Mouse (Mus musculus): Measurements from ENCODE around the gene Dlg3. TPM values are rescaled to one million over a fixed set of nuclear protein-coding genes. Genes with fewer than 3 reads are reported as not detected.
A peak's percentile ranks its signal among the peaks of the same experiment; 100 is the strongest.

Dlg3 gene
- 8.1 and 13.8 TPM in 2 replicates for polyA plus RNA-seq (2014; fragmentation: Nextera tagmentation; extraction: Ambion mirVana)

DNA sequence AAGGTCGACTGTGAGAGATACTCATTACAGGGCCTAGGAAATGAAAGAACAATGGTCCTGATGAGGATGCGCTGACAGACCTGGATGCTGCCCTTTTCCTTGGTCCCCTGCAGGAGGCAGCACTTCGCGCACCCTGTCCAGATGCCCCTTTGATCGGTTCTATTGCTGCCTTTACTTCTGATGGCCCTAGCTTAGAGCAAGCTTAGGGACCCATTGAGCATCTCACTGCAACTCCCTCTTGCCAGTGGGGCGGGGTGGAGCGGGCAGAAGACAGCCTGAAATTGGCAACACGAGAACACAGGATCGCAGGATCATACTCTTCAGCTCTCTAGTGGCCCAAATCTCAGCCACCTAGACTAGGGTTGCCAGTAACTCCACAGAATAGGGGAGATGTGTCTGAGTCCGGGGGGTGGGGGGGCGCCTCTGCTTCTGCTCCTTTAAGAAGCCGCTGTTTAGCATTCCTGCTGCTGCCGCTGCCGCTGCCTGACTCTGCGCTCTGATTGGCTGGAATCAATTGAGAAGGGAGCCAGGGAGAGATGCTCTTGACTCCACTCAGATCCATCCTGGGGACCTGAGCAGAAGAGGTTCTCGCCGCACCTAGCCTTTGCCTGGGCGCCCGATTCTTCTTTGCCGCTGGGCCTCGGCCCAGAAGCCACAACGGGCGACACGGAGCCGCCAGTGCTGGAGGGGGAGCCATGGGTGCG lies at the start of gene Dlg3:
Dlg3 (plus strand) TSS at position 542 of the 704 bp plus-strand sequence.
- Histone ChIP-seq H3K4me1 (replicated peaks; ENCODE audit: control insufficient read depth, insufficient read depth, low read length) (no peaks in the 10 kb centered on the region), H3K9me3 (ENCODE audit: control insufficient read depth, low read length) (no peaks in the 10 kb centered on the region), H3K36me3 (ENCODE audit: control insufficient read depth, insufficient read depth, low read length) (no peaks in the 10 kb centered on the region), H3K27ac (ENCODE audit: low read depth, low read length) (peak within 1 kb of the TSS; percentile 54; the same call in 1 of the 2 replicates), H3K4me2 (replicated peaks; ENCODE audit: low read depth, low read length) (peak within 1 kb of the TSS; percentile 72), H3K4me3 (ENCODE audit: low read depth, low read length) (peak within 1 kb of the TSS; percentile 51), H3K9ac (ENCODE audit: low read depth, low read length) (peak within 1 kb of the TSS; percentile 55), H3K27me3 (ENCODE audit: control insufficient read depth, insufficient read depth, low read length) (no peaks in the 10 kb centered on the region)
- 13% methylated on average over 25 of the region's 26 CpGs for WGBS
- peak; percentile 93 for ATAC-seq (ENCODE audit: low FRiP score)
- DNase-seq (ENCODE audit: low spot score), result peak; percentile 71

DNA sequence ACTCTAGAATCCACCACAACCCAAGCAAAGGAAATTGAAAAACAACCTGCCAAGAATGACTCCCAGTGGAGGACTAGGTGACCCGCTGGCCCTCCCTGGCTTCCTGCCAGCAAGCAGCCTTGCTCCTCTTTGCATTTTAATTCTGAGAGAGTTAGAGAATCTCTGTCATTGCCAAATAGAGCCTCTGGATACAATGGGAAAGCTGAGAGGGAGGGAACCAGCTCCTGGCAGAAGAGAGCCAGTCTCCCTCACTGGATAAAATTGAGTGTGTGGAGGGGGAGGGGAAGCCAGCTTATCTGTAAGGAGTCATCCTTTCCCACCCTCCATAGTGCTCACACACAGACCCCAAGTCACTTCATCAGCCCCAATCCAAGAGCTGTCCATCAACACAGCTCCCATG lies 38.6 kb upstream of the Dlg3 start:
- Histone ChIP-seq H3K27me3 (ENCODE audit: control insufficient read depth, insufficient read depth, low read length) (no peaks in the 10 kb centered on the region), H3K4me1 (replicated peaks; ENCODE audit: control insufficient read depth, insufficient read depth, low read length) (no peaks in the 10 kb centered on the region; the same call in 1 of the 2 replicates), H3K36me3 (ENCODE audit: control insufficient read depth, insufficient read depth, low read length) (no peaks in the 10 kb centered on the region), H3K4me3 (ENCODE audit: low read depth, low read length) (no peak overlapping the region), H3K9ac (ENCODE audit: low read depth, low read length) (no peak overlapping the region), H3K27ac (ENCODE audit: low read depth, low read length) (peak overlapping the region; percentile 65; the same call in 1 of the 2 replicates), H3K9me3 (ENCODE audit: control insufficient read depth, low read length) (no peaks in the 10 kb centered on the region), H3K4me2 (replicated peaks; ENCODE audit: low read depth, low read length) (no peak overlapping the region)
- ATAC-seq (ENCODE audit: low FRiP score) (peak; percentile 66), DNase-seq (ENCODE audit: low spot score) (peak; percentile 51)
- WGBS, result 42% methylated on average over 1 of the region's 1 CpGs

DNA sequence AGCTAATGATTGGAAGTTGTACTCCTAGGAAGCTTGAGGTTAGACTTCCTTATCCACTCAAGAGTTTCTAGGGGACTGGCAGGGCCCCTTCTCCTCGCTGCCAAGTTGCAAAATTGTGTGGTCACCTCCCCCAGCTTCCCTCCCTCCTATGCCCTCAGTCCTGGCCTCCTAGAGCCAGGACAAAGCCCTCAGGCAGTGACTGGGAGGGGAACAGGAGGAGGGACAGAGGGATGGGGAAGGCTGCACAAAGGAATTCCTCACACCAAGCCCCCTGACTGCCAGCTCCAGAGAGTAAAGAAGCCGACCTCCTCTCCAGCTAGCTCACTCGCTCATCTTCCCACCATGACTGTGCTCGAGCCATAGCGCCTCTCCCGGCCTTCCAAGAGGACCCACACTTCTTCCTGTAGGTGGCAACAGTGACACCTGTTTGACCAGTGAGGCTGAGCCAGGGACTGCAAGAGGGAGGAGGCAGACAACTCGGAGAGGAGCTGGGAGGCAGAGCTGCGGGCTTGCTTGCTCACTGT lies 37.8 kb upstream of the Dlg3 start, which contains the start of gene Gdpd2:
Gdpd2 (plus strand) TSS at position 209 of the 524 bp plus-strand sequence.
- Histone ChIP-seq H3K4me2 (replicated peaks; ENCODE audit: low read depth, low read length) (peak within 1 kb of the TSS; percentile 46), H3K4me1 (replicated peaks; ENCODE audit: control insufficient read depth, insufficient read depth, low read length) (no peaks in the 10 kb centered on the region; the same call in 1 of the 2 replicates), H3K9ac (ENCODE audit: low read depth, low read length) (peak within 1 kb of the TSS; percentile 40), H3K27me3 (ENCODE audit: control insufficient read depth, insufficient read depth, low read length) (no peaks in the 10 kb centered on the region; the same call in 1 of the 2 replicates), H3K27ac (ENCODE audit: low read depth, low read length) (peak within 1 kb of the TSS; percentile 65), H3K4me3 (ENCODE audit: low read depth, low read length) (peak within 1 kb of the TSS; percentile 27), H3K36me3 (ENCODE audit: control insufficient read depth, insufficient read depth, low read length) (no peaks in the 10 kb centered on the region), H3K9me3 (ENCODE audit: control insufficient read depth, low read length) (no peaks in the 10 kb centered on the region)
- DNase-seq (ENCODE audit: low spot score) (peak; percentile 49), ATAC-seq (ENCODE audit: low FRiP score) (peak; percentile 82)
- WGBS, result 12% methylated on average over 8 of the region's 8 CpGs

DNA sequence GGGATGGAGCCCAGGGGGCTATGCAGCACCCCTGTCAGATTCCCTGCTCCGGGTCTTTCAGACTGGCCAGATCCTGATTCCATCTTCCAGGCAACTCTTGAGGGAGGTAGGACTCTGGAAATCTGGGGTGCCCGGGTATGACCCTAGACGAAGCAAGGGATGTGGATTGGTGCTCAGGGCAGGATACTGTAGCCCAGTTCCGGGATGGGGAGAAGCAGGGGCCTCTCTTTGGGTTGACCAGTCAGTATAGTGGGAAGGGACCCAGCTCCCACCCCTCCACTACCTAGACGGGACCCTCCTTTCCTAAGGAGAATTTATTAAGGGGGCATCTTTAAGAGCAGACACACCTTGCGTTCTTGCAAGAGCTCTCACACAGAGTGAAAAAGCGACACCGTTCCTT lies 37.3 kb upstream of the Dlg3 start:
- ATAC-seq (ENCODE audit: low FRiP score) (no peak; the same call in 1 of the 2 replicates), DNase-seq (ENCODE audit: low spot score) (no peak)
- Histone ChIP-seq H3K27me3 (ENCODE audit: control insufficient read depth, insufficient read depth, low read length) (no peaks in the 10 kb centered on the region; the same call in 1 of the 2 replicates), H3K9me3 (ENCODE audit: control insufficient read depth, low read length) (no peaks in the 10 kb centered on the region), H3K9ac (ENCODE audit: low read depth, low read length) (peak overlapping the region; percentile 40), H3K4me1 (replicated peaks; ENCODE audit: control insufficient read depth, insufficient read depth, low read length) (no peaks in the 10 kb centered on the region; the same call in 1 of the 2 replicates), H3K4me3 (ENCODE audit: low read depth, low read length) (peak overlapping the region; percentile 27), H3K36me3 (ENCODE audit: control insufficient read depth, insufficient read depth, low read length) (no peaks in the 10 kb centered on the region), H3K4me2 (replicated peaks; ENCODE audit: low read depth, low read length) (peak overlapping the region; percentile 46), H3K27ac (ENCODE audit: low read depth, low read length) (peak overlapping the region; percentile 65)
- WGBS, result 36% methylated on average over 8 of the region's 8 CpGs

DNA sequence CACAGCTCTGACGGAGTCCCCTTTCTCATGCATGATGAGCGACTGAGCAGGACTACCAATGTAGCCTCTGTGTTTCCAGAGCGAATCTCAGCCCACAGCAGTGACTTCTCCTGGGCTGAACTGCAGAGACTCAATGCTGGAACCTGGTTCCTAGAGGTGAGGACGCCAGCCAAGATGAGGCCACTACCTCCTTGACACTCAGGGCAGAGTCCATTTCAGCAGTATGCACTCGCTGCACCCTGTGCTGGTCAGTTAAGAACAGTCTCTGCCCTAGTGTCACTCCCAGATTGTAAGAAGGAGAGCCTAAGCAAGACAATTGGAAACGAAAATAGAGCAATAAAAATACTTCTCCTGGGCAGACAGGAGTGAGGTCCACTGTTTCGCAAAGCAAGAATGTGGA lies 33.2 kb upstream of the Dlg3 start:
- H3K27me3 ChIP-seq (ENCODE audit: control insufficient read depth, insufficient read depth, low read length), result no peaks in the 10 kb centered on the region; the same call in 1 of the 2 replicates
- DNase-seq (ENCODE audit: low spot score), result no peak
- no peaks in the 10 kb centered on the region for H3K36me3 ChIP-seq (ENCODE audit: control insufficient read depth, insufficient read depth, low read length)
- H3K4me1 ChIP-seq (replicated peaks; ENCODE audit: control insufficient read depth, insufficient read depth, low read length), result no peaks in the 10 kb centered on the region; the same call in 1 of the 2 replicates
- WGBS, result 83% methylated on average over 7 of the region's 7 CpGs
- H3K9me3 ChIP-seq (ENCODE audit: control insufficient read depth, low read length), result no peaks in the 10 kb centered on the region
- no peak overlapping the region for H3K4me3 ChIP-seq (ENCODE audit: low read depth, low read length)
- H3K9ac ChIP-seq (ENCODE audit: low read depth, low read length), result no peak overlapping the region
- no peak overlapping the region for H3K27ac ChIP-seq (ENCODE audit: low read depth, low read length)
- no peak overlapping the region for H3K4me2 ChIP-seq (replicated peaks; ENCODE audit: low read depth, low read length)
- ATAC-seq (ENCODE audit: low FRiP score), result no peak

DNA sequence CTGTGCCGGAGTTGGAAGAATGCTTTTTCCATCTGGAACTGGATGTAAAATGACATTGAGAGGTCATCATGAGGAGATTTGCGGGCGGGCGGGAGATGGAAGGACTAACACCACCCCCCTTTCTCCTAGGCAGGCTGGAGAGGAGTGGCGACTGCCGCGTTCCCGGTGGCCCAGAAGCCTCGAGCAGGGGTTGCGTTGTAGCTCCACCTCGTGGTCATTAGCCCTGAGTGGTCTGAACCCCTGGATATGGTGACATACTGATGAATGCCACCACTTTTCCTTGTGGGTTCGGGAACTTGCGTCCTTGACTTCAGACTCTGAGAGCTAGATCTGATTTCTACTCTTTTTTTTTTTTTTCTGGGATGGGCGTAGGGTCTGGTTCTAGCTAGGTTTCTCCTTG lies 28.6 kb upstream of the Dlg3 start:
- no peaks in the 10 kb centered on the region for H3K9me3 ChIP-seq (ENCODE audit: control insufficient read depth, low read length)
- H3K27me3 ChIP-seq (ENCODE audit: control insufficient read depth, insufficient read depth, low read length), result no peaks in the 10 kb centered on the region; the same call in 1 of the 2 replicates
- H3K4me3 ChIP-seq (ENCODE audit: low read depth, low read length), result 0 out of 2 replicates have a peak overlapping the region, but pooled peaks have one; percentile 6
- no peaks in the 10 kb centered on the region for H3K36me3 ChIP-seq (ENCODE audit: control insufficient read depth, insufficient read depth, low read length)
- WGBS, result 20% methylated on average over 14 of the region's 14 CpGs
- DNase-seq (ENCODE audit: low spot score) (peak; percentile 68), ATAC-seq (ENCODE audit: low FRiP score) (0 out of 2 replicates have a peak, but pooled peaks have one; percentile 57)
- H3K4me2 ChIP-seq (replicated peaks; ENCODE audit: low read depth, low read length), result peak overlapping the region; percentile 20
- no peak overlapping the region for H3K27ac ChIP-seq (ENCODE audit: low read depth, low read length)
- no peaks in the 10 kb centered on the region for H3K4me1 ChIP-seq (replicated peaks; ENCODE audit: control insufficient read depth, insufficient read depth, low read length)
- no peak overlapping the region for H3K9ac ChIP-seq (ENCODE audit: low read depth, low read length)

DNA sequence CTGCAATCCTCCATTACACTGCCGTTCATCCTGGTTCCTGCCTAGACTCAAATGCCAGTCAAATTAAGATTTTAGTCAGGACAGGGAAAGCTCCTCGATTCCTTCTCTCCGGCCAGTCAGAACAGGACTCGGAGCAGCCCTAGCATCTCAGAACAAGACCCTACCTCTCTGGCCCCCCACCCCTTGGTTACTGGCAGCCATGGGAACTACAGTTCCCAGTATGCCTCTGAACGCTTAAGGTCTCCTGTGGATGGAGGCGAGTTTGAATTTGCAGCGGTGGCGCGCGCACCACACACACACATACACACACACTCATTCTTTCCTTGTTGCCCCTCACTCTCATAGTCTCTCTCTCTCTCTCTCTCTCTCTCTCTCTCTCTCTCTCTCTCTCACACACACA lies 28.1 kb upstream of the Dlg3 start:
- DNase-seq (ENCODE audit: low spot score) (no peak), ATAC-seq (ENCODE audit: low FRiP score) (peak; percentile 57; the same call in 1 of the 2 replicates)
- Histone ChIP-seq H3K27ac (ENCODE audit: low read depth, low read length) (no peak overlapping the region), H3K4me3 (ENCODE audit: low read depth, low read length) (0 out of 2 replicates have a peak overlapping the region, but pooled peaks have one; percentile 6), H3K9me3 (ENCODE audit: control insufficient read depth, low read length) (no peaks in the 10 kb centered on the region), H3K36me3 (ENCODE audit: control insufficient read depth, insufficient read depth, low read length) (no peaks in the 10 kb centered on the region), H3K27me3 (ENCODE audit: control insufficient read depth, insufficient read depth, low read length) (no peaks in the 10 kb centered on the region; the same call in 1 of the 2 replicates), H3K4me2 (replicated peaks; ENCODE audit: low read depth, low read length) (peak overlapping the region; percentile 20), H3K9ac (ENCODE audit: low read depth, low read length) (no peak overlapping the region), H3K4me1 (replicated peaks; ENCODE audit: control insufficient read depth, insufficient read depth, low read length) (no peaks in the 10 kb centered on the region)
- 22% methylated on average over 10 of the region's 10 CpGs for WGBS

DNA sequence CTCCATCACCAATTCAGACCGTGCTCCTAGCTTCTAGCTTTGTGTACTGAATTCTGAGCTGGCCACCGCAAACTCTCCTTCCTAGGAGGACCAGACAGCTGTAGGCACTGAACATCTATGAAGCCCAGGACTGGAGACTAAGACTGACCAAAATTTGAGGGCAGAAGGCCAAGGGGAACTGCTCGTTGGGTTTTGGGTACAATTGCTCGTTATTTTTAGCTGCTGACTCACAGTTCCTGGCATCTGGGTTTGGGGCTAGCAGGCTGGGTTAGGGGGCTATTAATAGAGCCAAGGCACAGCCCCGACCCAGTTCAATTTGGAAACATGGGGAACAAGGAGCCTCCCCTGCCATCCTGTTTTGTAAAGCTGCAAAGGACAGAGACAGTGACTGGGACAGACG lies 26.7 kb upstream of the Dlg3 start:
- H3K27me3 ChIP-seq (ENCODE audit: control insufficient read depth, insufficient read depth, low read length), result no peaks in the 10 kb centered on the region
- no peak for ATAC-seq (ENCODE audit: low FRiP score)

More for the DNA sequence above, 26.7 kb upstream of the Dlg3 start:
- no peaks in the 10 kb centered on the region for H3K36me3 ChIP-seq (ENCODE audit: control insufficient read depth, insufficient read depth, low read length)
- no peak for DNase-seq (ENCODE audit: low spot score)
- 72% methylated on average over 6 of the region's 6 CpGs for WGBS
- H3K4me2 ChIP-seq (replicated peaks; ENCODE audit: low read depth, low read length), result no peak overlapping the region
- H3K4me3 ChIP-seq (ENCODE audit: low read depth, low read length), result no peak overlapping the region
- H3K9ac ChIP-seq (ENCODE audit: low read depth, low read length), result no peak overlapping the region
- H3K27ac ChIP-seq (ENCODE audit: low read depth, low read length), result no peak overlapping the region
- H3K9me3 ChIP-seq (ENCODE audit: control insufficient read depth, low read length), result no peaks in the 10 kb centered on the region
- no peaks in the 10 kb centered on the region for H3K4me1 ChIP-seq (replicated peaks; ENCODE audit: control insufficient read depth, insufficient read depth, low read length)
